Mouse (Mus musculus) hematopoietic stem cell, adult 5-6 weeks (primary cell): ENCODE results near the gene Efnb3. TPM values are rescaled to one million over a fixed set of nuclear protein-coding genes. Genes with fewer than 3 reads are reported as not detected.
"Not testable (repeated sequence)": the region's sequence is repeated elsewhere in the genome, so short reads cannot be mapped to it uniquely, and the experiment has no call there.

Experiments
- ATAC-seq, 2 experiments: fragments of 125-278 bp in 1 of 2; replicated peaks in 1 of 2; 2 replicates each; pipeline ENCODE4 v1.8.0; 2016 to 2017; ENCODE audit warnings: inconsistent platforms in 2 of 2, mild to moderate bottlenecking in 2 of 2, moderate number of reproducible peaks in 2 of 2, low read depth in 1 of 2, moderate TSS enrichment in 1 of 2; ENCODE audit not compliant: low FRiP score in 2 of 2, poor library complexity in 2 of 2, severe bottlenecking in 2 of 2, insufficient read depth in 1 of 2, low TSS enrichment in 1 of 2
- total RNA-seq: library from RNA; stranded (forward); fragments of 172-1452, 232-1000 nt; gene quantifications from 2 replicates; pipeline ENCODE4 v1.2.3, GENCODE M21; 2017

Gene Efnb3
- total RNA-seq, 1 experiment from 2014 or later = 0.10 TPM

DNA sequence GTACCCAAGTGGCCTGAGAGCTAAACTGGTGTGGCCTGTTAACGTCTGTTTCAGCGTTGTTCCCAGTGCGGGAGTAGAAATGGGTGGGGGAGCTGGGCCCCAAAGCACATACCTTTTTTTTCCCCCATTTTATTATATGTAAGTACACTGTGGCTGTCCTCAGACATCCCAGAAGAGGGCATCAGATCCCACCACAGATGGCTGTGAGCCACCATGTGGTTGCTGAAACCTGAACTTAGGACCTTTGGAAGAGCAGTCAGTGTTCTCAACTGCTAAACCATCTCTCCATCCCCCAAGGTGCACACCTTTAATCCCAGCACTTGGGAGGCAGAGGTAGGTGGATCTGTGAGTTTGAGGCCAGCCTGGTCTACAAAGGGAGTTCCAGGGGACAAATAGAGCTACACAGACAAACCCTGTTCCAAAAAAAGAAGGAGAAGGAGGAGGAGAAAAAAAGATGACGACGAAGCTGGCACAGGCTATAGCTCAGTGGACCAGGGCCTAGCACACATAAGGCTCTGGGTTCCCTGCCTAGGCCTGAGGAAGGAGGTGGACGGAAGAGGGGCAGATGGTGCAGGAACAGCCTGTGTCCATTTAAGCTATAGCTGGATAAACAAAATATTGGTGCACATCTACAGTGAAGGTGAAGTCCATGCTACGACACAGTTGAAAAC is 27.4 kb downstream of the Efnb3 start:
- no peak for ATAC-seq

DNA sequence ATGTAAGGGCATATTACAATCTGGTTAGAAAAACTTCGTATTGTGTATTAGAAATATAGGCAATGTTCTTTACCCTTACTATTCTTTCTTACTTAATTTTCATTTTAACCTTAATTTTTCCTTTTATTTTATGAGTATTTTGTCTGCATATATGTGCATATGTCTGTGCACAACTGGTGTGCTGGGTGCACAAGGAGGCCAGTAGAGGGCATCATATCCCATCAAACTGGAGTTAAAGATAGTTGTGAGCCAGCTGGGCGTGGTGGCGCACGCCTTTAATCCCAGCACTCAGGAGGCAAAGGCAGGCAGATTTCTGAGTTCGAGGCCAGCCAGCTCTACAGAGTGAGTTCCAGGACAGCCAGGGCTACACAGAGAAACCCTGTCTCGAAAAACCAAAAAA is 29.2 kb downstream of the Efnb3 start:
- ATAC-seq = not testable (repeated sequence)

DNA sequence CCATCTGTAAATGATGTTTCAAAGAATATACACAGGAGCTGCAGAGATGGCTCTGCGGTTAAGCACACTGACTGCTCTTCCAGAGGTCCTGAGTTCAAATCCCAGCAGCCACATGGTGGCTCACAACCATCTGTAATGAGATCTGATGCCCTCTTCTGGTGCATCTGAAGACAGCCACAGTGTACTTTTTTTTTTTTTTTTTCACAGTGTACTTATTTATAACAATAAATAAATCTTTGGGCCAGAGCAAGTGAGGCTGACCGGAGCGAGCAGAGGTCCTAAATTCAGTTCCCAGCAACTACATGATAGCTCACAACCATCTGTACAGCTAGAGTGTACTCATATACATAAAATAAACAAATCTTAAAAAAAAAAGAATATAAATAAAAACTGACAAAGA is 29.7 kb downstream of the Efnb3 start:
- not testable (repeated sequence) for ATAC-seq

DNA sequence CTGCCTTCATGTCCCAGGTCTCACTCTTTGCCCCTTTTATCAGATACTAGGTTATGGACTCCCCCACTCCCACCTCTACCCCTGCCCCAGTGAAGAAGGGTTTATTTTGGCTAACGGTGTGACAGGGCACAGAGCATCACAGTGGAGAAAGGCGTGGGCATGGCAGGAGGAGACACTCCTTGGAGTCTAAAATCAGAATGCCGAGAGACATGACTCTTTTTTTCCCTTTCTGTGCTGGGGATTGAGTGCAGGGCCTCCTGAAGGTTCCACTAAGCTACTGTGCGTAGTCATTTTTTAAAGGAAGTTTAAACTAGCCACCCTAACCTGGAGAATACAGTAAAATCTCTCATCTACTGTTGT is 32.0 kb downstream of the Efnb3 start:
- ATAC-seq = no peak

DNA sequence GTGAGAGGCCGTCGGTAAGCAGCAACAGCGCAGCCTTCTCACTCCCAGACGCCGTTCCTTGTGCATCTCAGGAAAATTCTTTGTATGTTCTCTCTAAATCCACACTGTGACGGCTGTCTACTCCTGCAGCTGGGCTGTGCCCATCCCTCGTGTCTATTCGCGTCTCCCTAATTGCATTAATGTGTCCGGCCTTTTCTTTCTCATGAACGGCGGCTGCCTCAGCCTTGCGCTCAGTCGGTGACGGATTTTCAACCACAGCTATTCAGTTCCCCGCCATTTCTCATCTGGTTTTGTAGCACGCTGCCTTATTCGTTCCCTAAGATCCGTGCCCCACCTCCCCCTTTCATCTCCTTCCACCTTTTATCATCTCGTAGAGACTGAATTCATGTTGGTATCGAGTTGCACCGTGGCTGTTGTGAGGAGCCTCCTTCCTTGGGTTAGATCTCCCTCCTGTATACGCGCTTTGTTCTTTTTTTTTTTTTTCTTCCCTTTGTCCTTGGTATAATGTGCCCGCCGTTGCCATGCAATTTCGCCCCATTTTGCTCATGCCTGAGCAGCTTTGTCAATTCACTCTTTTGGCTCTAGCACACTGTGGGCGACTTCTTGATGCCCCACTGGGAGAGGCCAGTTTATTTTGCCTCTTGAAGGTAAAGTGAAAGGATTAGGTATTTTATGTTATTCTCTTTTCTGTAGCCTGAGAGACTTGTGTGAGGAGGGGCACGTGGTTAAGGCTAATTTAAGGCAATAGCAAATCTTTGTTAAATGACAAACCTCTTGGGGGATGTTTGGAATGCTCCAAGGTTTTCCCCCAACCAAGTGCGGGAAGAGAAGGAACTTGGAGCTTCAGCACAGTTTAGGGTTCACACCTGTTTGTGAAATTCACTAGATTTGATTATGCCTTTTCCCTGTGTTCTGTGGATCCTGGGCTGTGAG is 32.6 kb downstream of the Efnb3 start:
- no peak; a peak in 1 of 4 replicates for ATAC-seq

DNA sequence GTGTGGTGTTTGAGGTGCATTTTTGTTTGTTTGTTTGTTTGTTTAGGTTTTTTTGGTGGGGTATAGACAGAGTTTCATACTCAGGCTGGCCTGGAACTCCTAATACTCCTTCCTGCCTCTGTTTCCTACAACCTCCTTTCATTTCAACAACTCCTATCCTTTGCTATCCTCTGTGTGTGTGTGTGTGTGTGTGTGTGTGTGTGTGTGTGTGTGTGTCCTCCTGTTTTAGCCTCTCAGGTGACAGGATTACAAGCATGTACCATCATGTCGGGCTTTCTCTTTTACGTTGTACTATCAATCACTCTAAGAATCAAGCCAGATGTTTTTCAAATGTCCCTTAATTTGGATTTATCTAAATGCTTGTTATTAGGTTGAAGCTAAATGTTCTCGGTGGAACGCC is 33.4 kb downstream of the Efnb3 start:
- no peak for ATAC-seq

DNA sequence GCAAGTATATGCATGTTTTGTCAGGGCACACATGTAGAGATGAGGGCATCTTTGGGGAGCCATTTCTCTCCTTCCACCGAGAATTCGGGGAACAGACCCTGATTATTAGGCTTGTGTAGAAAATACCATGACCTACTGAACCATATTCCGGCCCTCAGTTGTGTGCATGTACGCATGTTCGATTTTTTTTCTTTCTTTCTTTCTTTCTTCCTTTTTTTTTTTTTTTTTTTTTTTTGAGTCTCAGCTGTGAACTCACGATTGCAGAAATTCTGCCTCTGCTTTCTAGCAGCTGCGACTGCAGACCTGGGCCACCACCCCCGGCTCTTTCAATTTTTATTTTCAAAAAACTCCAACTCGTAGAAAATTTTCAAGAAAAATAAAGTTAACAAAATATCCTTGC is 34.3 kb downstream of the Efnb3 start:
- ATAC-seq = no peak

DNA sequence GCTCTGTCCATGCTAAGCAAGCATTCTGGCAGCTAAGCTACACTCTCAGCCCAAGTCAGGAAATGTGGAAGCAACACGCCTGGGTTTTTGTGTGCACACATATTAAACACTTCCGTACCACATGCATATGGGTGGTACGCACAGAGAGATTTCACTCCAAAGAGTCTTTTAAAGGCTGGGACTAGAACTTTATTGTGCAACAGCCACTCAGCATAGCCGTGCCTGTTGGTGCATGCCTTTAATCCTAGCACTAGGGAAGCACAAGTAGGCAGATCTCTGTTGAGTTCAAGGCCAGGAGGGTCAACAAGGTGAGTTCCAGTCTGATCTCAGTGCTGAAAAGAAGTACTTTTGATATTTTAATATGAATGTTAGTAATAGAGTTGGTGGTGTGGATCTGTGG is 36.4 kb downstream of the Efnb3 start:
- ATAC-seq = no peak

DNA sequence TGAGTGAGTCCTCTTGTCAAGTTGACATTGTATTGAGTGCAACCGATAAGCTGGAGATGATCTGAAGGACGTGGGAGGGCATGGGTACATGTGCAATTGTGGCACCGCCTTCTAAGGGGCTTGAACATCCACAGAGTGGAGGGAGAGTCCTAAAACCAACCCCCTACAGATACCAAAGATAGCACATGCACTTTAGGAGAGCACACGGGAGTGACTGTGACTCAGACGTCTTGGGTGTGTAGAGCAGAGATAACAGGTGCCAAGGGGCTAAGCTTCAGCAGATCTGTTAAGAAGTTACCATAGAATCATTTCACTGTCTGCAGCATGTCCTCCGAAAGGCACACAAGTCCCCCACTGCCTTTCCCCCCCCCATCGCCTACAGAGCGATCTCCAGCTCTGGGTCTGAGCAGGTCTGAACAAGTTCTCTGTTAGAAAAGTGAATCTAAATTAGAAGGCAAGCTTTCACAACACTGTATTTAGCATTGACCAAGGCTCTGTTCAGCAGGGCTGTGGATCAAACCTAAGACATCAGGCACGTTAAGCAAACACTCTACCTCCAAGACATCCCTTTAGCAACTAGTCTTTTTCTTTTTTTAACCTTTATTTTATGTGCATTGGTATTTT is 38.4 kb downstream of the Efnb3 start:
- no peak for ATAC-seq

DNA sequence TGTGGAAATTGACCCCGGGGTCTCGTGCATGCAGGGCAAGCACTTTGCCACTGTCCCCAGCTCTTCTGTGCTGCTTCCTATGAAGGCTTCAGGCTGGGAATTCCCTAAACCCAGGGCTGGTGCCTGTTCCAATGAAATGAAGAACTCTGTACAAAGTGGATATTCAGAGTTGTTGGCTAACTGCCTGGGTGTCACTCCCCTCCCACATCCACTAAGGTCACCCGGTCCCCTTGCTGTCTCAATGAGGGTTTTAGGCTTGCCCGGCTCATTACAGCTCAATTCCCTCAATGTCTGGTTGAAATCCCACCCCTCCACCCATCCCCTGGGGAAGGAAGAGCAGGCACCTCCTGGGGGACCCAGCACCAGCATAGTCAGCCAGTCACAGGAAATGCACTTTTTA is 40.0 kb downstream of the Efnb3 start:
- ATAC-seq = no peak

DNA sequence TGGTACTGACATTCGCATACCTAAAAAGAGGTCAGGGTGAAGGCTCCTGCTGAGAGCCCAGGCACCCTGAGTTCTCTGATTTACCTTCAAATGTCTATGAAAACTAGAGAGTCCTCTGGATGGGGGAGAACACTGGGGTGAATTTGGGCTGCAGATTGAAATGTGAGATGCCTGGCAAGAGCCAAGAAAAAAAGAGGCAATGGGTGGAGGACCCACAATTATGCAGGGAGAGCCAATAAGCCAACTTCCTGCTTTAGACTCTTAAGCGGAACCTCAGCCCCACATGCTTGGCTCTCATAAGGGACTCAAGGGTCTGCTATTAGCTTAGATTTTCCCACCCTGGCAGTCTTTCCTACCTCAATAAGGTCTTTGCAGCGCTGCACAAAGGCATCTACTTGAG is 43.3 kb downstream of the Efnb3 start:
- no peak for ATAC-seq

DNA sequence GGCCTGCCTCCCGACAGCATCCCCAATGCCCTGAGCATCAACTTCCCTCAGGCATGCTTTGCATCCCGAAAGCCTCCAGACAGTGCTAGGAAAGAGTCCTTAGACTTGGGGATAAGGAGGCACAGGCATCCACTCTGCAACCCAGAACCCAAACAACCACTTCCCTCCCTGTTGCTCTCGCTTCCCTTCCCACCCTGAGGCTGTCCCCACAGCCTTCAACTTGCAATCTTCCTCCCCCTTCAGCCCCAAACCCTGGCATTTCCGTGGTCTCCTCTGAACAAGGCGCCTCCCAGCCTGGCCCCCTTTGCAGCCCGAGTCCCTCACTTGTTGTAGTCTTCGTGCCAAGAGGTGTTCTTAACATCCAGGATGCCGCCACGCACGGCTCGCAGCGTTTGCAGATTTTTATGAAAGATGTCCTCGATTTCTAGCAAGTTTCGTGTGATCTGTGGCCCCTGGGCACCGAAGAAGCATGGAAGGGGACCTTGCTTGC is 43.8 kb downstream of the Efnb3 start:
- ATAC-seq = no peak; a peak in 1 of 4 replicates

DNA sequence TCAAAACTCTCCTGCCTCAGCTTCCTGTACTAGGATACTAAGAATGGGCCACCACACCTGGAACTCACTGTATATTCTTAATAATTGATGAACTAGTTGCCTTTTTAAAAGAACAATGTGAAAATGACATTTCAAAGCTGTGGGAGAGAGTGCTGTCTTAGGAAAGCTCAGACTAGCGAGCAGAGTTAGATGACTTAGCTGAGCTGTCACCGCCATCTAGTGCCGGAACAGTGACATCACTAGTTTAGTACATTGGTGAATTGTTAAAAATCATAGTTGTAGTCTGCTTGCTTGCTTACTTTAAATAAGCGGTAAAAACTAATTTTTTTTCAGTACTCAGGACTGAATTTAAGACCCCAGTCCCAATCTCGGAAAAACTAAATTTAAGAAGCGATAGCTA is 46.2 kb downstream of the Efnb3 start:
- ATAC-seq = peak; percentile 71 to 83; a peak in 3 of 4 replicates

DNA sequence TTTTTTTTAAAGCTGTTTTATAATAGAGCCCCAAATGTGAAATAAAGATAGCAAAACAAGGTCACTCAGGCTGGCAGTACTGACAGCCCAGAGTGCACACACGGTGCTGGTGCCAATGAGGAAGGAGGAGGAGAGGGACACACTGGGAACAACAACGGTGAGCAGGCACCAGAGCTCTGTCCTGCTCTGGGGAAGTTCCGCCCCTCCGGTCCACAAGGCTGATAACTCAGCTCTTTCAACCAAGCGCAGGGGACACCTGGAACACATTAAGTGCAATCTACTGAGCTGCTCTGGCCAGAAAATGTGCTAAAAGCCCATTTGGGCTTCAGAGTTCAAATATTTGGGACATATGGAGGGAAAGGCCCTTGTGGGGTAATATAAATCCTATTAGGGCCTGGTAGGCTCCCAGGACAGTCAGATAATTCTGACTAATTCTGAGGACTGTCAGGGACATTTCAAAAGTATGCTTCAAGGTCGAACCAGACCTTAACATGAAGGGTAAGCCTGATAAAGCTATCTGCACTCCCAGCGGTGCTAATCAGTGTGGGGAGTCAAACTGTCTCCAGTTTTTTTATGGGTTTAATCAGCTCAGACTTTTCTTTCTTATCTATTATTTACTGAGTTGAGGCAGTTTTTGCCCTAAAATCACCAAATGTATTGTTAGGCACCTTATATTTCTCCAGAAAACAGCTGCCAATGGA is 49.1 kb downstream of the Efnb3 start:
- no peak for ATAC-seq
